Mouse (Mus musculus): ENCODE measurements around the gene Gm36028.

The Gm36028 gene

GRCm38 (mm10) chr16:37809623-37809992 is 51.3 kb downstream of the Gm36028 start:
- DNase-seq (ENCODE audit: low read depth, low spot score), result no peak

- peak; percentile 71 for DNase-seq (ENCODE audit: low read depth, low spot score)
Observed at GRCm38 (mm10) chr16:37808866-37809622, 51.9 kb downstream of the Gm36028 start.

- DNase-seq (ENCODE audit: low read depth, low spot score), result no peak
Observed at GRCm38 (mm10) chr16:37807269-37807668, 53.7 kb downstream of the Gm36028 start.

- DNase-seq (ENCODE audit: low read depth, low spot score), result no peak
Observed at GRCm38 (mm10) chr16:37805746-37806495, 55.0 kb downstream of the Gm36028 start.

- no peak for DNase-seq (ENCODE audit: low read depth, low spot score)
Observed at GRCm38 (mm10) chr16:37803387-37803950, 57.5 kb downstream of the Gm36028 start.

GRCm38 (mm10) chr16:37802686-37803295 is 58.2 kb downstream of the Gm36028 start:
- DNase-seq (ENCODE audit: low read depth, low spot score), result peak; percentile 65

- DNase-seq (ENCODE audit: low read depth, low spot score), result no peak
Observed at GRCm38 (mm10) chr16:37801097-37801496, 59.8 kb downstream of the Gm36028 start.
